Mouse (Mus musculus): ENCODE measurements around the gene 9130023H24Rik. TPM values are rescaled to one million over a fixed set of nuclear protein-coding genes. Genes with fewer than 3 reads are reported as not detected.

Gene 9130023H24Rik
- total RNA-seq, 1 experiment, result 2.6 TPM

DNA sequence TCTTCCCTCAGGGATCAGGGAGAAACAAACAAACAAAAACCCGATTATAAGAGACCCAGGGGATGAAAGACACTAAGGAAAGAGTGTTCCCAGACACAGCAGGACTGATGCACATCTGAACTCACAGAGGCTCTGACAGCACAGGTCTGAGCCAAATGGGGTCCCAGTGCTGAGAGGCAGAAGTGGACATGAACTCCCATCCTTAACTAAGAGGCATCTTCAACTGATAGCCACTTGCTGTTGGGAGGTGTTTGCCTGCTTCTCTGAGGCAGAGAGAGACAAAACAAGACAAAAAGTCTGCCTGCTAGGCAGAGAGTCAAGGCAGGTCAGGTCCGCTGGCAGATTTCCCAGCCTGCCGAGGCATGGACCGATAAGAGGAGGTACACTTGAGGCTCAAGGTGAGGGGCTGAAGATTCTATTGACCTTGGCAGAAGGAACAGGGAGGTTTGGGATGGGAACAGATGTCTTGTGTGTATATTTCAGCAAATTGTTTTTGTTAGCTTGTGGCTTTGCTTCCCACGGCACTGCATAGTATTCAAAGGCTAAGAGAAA, 19.0 kb upstream of the 9130023H24Rik start:
- DNase-seq (ENCODE audit: low read depth, low spot score), result no peak
- Histone ChIP-seq H3K9me3 (ENCODE audit: control insufficient read depth, insufficient read depth, low read depth, low read length) (no peaks in the 10 kb centered on the region), H3K4me3 (ENCODE audit: insufficient read depth in 1 of 2, low read depth in 1 of 2, low read length in 2 of 2, poor library complexity in 1 of 2, severe bottlenecking in 1 of 2) (no peak overlapping the region), H3K27ac (ENCODE audit: insufficient read depth, low read depth, low read length, poor library complexity, severe bottlenecking) (no peak overlapping the region), H3K4me1 (ENCODE audit: control insufficient read depth in 2 of 2, insufficient read depth in 2 of 2, low read length in 2 of 2, poor library complexity in 1 of 2) (peaks cover 0 to 11% of the 10 kb centered on the region in 2 experiments; a peak in 1 of 4 replicates), H3K9ac (ENCODE audit: insufficient read depth, low read depth, low read length, poor library complexity, severe bottlenecking) (no peak overlapping the region), H3K36me3 (ENCODE audit: control insufficient read depth, insufficient read depth, low read length, poor library complexity, severe bottlenecking) (no peaks in the 10 kb centered on the region)
- TF ChIP-seq ZC3H11A (IDR thresholded peaks at IDR 0.05; ENCODE audit: borderline replicate concordance, low read depth, low read length) (no peak), ZNF384 (IDR thresholded peaks at IDR 0.05; ENCODE audit: low read depth, low read length) (no peak), HCFC1 (IDR thresholded peaks at IDR 0.05; ENCODE audit: borderline replicate concordance, insufficient read depth, low read length) (no peak), CHD2 (IDR thresholded peaks at IDR 0.05; ENCODE audit: low read depth, low read length) (no peak), MAFK (IDR thresholded peaks at IDR 0.05; ENCODE audit: insufficient read depth, low read depth, low read length) (no peak)
- in situ Hi-C loops (cut with MboI; ENCODE audit: low sequenced_read_pairs in 2 of 2, unreplicated experiment in 2 of 2), result no loop called here

DNA sequence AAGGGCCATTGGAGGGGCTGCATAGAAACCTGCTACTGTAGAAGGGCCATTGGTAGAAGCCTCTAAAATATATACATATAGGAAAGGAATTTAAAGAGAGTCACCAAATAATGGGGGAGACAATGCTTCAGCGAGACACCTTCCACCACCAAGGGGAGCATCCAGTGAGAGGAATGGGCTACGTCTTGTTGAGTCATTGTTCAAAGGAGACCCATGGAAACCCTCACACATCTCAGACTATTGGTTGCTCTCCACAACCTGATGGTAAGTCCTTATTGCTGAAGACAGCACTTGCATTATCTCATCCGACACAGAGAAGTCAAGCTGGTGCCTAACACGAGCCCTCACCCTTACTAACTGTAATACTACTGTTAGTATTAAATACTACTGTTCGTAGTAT, 17.9 kb upstream of the 9130023H24Rik start:
- in situ Hi-C loops (cut with MboI; ENCODE audit: low sequenced_read_pairs in 2 of 2, unreplicated experiment in 2 of 2), result no loop called here
- H3K9ac ChIP-seq (ENCODE audit: insufficient read depth, low read depth, low read length, poor library complexity, severe bottlenecking), result no peak overlapping the region
- TF ChIP-seq ZNF384 (IDR thresholded peaks at IDR 0.05; ENCODE audit: low read depth, low read length) (no peak), HCFC1 (IDR thresholded peaks at IDR 0.05; ENCODE audit: borderline replicate concordance, insufficient read depth, low read length) (no peak), CHD2 (IDR thresholded peaks at IDR 0.05; ENCODE audit: low read depth, low read length) (no peak)
- no peaks in the 10 kb centered on the region for H3K36me3 ChIP-seq (ENCODE audit: control insufficient read depth, insufficient read depth, low read length, poor library complexity, severe bottlenecking)
- H3K4me3 ChIP-seq (ENCODE audit: insufficient read depth in 1 of 2, low read depth in 1 of 2, low read length in 2 of 2, poor library complexity in 1 of 2, severe bottlenecking in 1 of 2), result no peak overlapping the region
- H3K27ac ChIP-seq (ENCODE audit: insufficient read depth, low read depth, low read length, poor library complexity, severe bottlenecking), result no peak overlapping the region
- no peaks in the 10 kb centered on the region for H3K9me3 ChIP-seq (ENCODE audit: control insufficient read depth, insufficient read depth, low read depth, low read length)
- H3K4me1 ChIP-seq (ENCODE audit: control insufficient read depth in 2 of 2, insufficient read depth in 2 of 2, low read length in 2 of 2, poor library complexity in 1 of 2), result peaks cover 0 to 11% of the 10 kb centered on the region in 2 experiments; a peak in 1 of 4 replicates
- DNase-seq (ENCODE audit: low read depth, low spot score), result no peak

- TF ChIP-seq HCFC1 (IDR thresholded peaks at IDR 0.05; ENCODE audit: borderline replicate concordance, insufficient read depth, low read length) (no peak), MAFK (IDR thresholded peaks at IDR 0.05; ENCODE audit: insufficient read depth, low read depth, low read length) (no peak), ZC3H11A (IDR thresholded peaks at IDR 0.05; ENCODE audit: borderline replicate concordance, low read depth, low read length) (no peak), ZNF384 (IDR thresholded peaks at IDR 0.05; ENCODE audit: low read depth, low read length) (no peak), CHD2 (IDR thresholded peaks at IDR 0.05; ENCODE audit: low read depth, low read length) (no peak)
- Histone ChIP-seq H3K27ac (ENCODE audit: insufficient read depth, low read depth, low read length, poor library complexity, severe bottlenecking) (no peak overlapping the region), H3K4me3 (ENCODE audit: insufficient read depth in 1 of 2, low read depth in 1 of 2, low read length in 2 of 2, poor library complexity in 1 of 2, severe bottlenecking in 1 of 2) (no peak overlapping the region), H3K9me3 (ENCODE audit: control insufficient read depth, insufficient read depth, low read depth, low read length) (no peaks in the 10 kb centered on the region), H3K9ac (ENCODE audit: insufficient read depth, low read depth, low read length, poor library complexity, severe bottlenecking) (no peak overlapping the region), H3K4me1 (ENCODE audit: control insufficient read depth in 2 of 2, insufficient read depth in 2 of 2, low read length in 2 of 2, poor library complexity in 1 of 2) (peaks cover 0 to 11% of the 10 kb centered on the region in 2 experiments; a peak in 1 of 4 replicates), H3K36me3 (ENCODE audit: control insufficient read depth, insufficient read depth, low read length, poor library complexity, severe bottlenecking) (no peaks in the 10 kb centered on the region)
- no peak for DNase-seq (ENCODE audit: low read depth, low spot score)
- in situ Hi-C loops (cut with MboI; ENCODE audit: low sequenced_read_pairs in 2 of 2, unreplicated experiment in 2 of 2), result no loop called here
Observed at GRCm38 (mm10) chr7:128254978-128255377, 17.1 kb upstream of the 9130023H24Rik start.

GRCm38 (mm10) chr7:128252609-128253008, 14.8 kb upstream of the 9130023H24Rik start:
- Histone ChIP-seq H3K9me3 (ENCODE audit: control insufficient read depth, insufficient read depth, low read depth, low read length) (no peaks in the 10 kb centered on the region), H3K4me3 (ENCODE audit: insufficient read depth in 1 of 2, low read depth in 1 of 2, low read length in 2 of 2, poor library complexity in 1 of 2, severe bottlenecking in 1 of 2) (peak overlapping the region; percentile 41 to 69), H3K36me3 (ENCODE audit: control insufficient read depth, insufficient read depth, low read length, poor library complexity, severe bottlenecking) (0 out of 2 replicates have a peak, but pooled peaks cover 2% of the 10 kb centered on the region), H3K4me1 (ENCODE audit: control insufficient read depth in 2 of 2, insufficient read depth in 2 of 2, low read length in 2 of 2, poor library complexity in 1 of 2) (peaks cover 0 to 11% of the 10 kb centered on the region in 2 experiments; a peak in 1 of 4 replicates), H3K27ac (ENCODE audit: insufficient read depth, low read depth, low read length, poor library complexity, severe bottlenecking) (no peak overlapping the region), H3K9ac (ENCODE audit: insufficient read depth, low read depth, low read length, poor library complexity, severe bottlenecking) (peak overlapping the region; percentile 48)
- in situ Hi-C loops (cut with MboI; ENCODE audit: low sequenced_read_pairs in 2 of 2, unreplicated experiment in 2 of 2), result no loop called here
- TF ChIP-seq HCFC1 (IDR thresholded peaks at IDR 0.05; ENCODE audit: borderline replicate concordance, insufficient read depth, low read length), result no peak
- no peak for TF ChIP-seq ZC3H11A (IDR thresholded peaks at IDR 0.05; ENCODE audit: borderline replicate concordance, low read depth, low read length)
- TF ChIP-seq MAFK (IDR thresholded peaks at IDR 0.05; ENCODE audit: insufficient read depth, low read depth, low read length), result no peak
- TF ChIP-seq CHD2 (IDR thresholded peaks at IDR 0.05; ENCODE audit: low read depth, low read length), result no peak
- TF ChIP-seq ZNF384 (IDR thresholded peaks at IDR 0.05; ENCODE audit: low read depth, low read length), result no peak
- peak; percentile 44 for DNase-seq (ENCODE audit: low read depth, low spot score)

Measured in ES-E14 (cell line).